Mouse (Mus musculus): ENCODE measurements around the gene Sppl3. TPM values are rescaled to one million over a fixed set of nuclear protein-coding genes. Genes with fewer than 3 reads are reported as not detected.
A peak's percentile ranks its signal among the peaks of the same experiment; 100 is the strongest.

The Sppl3 gene
- polyA plus RNA-seq (2014; fragmentation: Nextera tagmentation; extraction: Ambion mirVana): 32.8 and 39.6 TPM in 2 replicates

DNA sequence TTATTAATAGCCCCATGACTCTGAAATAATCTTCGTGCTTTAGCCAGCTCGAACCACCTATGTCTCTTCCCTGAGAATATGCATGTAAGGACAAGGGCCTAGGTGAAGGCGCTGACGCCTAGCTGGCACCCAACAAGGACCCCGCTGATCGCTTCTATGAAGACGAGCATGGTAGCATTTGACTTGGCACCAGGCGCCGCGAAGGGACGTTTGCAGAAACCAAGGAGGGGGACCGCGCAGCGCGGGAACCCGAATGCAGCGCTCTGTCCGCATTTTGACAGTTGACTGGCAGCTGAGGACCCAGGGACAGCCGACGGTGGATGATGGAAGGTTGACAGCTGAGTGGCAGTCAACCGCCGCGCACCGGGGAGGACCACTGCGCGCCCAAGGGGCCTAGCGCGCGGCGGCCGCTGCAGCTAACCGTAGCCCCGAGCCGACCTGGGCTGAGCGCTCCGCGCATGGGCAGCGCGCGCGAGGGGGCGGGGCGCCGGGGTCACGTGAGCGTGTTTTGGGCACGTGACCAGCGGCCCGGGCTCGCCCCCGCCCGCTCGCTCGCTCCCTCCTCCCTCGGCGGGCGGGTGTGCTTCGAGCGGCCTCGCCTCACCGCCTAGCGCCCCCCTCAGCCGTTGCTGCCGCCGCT, at the start of gene Sppl3:
Gene Sppl3, plus strand, starts transcription at position 561 of the 640 bp plus-strand sequence.
- Histone ChIP-seq H3K27me3 (ENCODE audit: insufficient read depth, low read length) (no peaks in the 10 kb centered on the region), H3K36me3 (ENCODE audit: insufficient read depth) (no peaks in the 10 kb centered on the region), H3K4me1 (ENCODE audit: insufficient read depth) (peaks cover 16% of the 10 kb centered on the region), H3K27ac (ENCODE audit: low read depth) (peak within 1 kb of the TSS; percentile 89), H3K9me3 (ENCODE audit: low read depth, low read length) (no peaks in the 10 kb centered on the region), H3K4me3 (ENCODE audit: low read depth, low read length) (peak within 1 kb of the TSS; percentile 99), H3K4me2 (peak within 1 kb of the TSS; percentile 96), H3K9ac (peak within 1 kb of the TSS; percentile 98)
- WGBS: under 1% methylated on average over 58 of the region's 65 CpGs
- peak; percentile 95 for ATAC-seq (ENCODE audit: insufficient read depth)
- TF ChIP-seq CTCF (IDR thresholded peaks at IDR 0.05; ENCODE audit: low read depth): no peak
- DNase-seq: peak; percentile 97

DNA sequence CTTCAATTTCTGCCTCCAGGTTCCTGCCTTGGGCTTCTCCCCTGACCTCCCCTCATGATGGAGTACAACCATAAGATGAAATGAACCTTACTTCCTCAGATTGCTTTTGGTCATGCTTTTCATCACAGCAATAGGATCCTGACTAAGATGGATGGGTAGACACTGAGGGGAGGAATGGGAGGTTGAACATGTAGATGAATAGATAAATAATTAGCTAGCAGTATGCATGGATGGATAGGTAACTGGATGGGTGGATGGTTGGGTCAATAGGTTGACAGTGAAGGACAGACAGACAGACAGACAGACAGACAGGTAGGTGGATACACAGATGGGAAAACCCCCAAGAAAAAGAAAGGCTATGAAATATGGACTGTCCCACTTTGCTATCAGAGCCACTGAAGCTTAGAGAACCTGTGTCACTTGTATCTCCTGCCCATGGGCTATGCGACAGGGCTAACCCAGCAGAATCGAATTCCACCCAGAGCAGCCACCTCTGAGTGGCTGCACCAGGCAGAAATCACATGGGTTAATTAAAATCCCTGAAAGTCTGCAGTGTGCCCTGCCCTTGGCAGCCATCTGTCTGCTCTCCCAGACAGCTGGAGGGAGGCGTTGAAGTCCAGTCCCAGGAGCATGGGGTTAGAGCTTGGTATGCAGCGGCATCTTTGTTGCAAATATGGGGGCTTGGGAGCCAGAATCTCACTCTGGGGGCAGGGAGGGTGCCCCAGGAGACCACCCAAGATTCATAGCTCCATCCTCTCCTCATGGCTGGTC, 49.2 kb upstream of the Sppl3 start:
- Histone ChIP-seq H3K9me3 (ENCODE audit: low read depth, low read length) (no peaks in the 10 kb centered on the region), H3K9ac (no peak overlapping the region), H3K4me1 (ENCODE audit: insufficient read depth) (no peaks in the 10 kb centered on the region), H3K27ac (ENCODE audit: low read depth) (no peak overlapping the region), H3K36me3 (ENCODE audit: insufficient read depth) (no peaks in the 10 kb centered on the region), H3K27me3 (ENCODE audit: insufficient read depth, low read length) (no peaks in the 10 kb centered on the region), H3K4me3 (ENCODE audit: low read depth, low read length) (no peak overlapping the region), H3K4me2 (no peak overlapping the region)
- ATAC-seq (ENCODE audit: insufficient read depth) (peak; percentile 58), DNase-seq (peak; percentile 43)
- no peak for TF ChIP-seq CTCF (IDR thresholded peaks at IDR 0.05; ENCODE audit: low read depth)
- WGBS: 24% methylated on average over 4 of the region's 4 CpGs

DNA sequence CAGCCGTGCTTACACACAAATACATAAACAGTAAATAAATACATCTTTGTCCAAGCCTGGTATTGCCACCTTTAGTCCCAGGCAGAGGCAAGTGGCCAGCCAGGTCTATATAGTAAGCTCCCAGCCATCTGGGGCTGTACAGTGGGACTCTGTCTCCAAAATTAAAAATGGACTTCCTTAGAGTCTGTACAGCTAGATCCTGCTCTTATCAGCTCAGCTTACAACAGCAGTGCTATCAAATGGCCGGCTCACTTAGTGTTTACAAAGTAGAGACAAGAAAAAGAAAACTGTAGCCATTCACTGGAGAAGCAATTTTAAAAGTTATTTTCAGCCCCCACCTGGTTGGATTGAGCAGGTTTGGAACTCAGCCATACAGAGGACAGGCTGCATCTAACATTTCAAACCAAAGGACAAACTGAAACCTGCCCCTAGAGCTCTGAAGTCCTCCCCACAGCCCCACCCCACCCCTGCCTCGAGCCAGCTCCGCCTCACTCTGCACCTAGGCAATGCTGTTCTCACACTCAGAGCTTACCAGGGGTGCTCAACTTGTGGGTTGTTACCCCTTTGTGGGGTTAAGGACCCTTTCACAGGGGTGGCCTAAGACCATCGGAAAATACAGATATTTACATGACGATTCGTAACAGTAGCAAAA, 46.5 kb upstream of the Sppl3 start:
- WGBS: 30% methylated on average over 7 of the region's 7 CpGs
- TF ChIP-seq CTCF (IDR thresholded peaks at IDR 0.05; ENCODE audit: low read depth): no peak
- H3K4me2 ChIP-seq: no peak overlapping the region
- no peak for DNase-seq
- H3K36me3 ChIP-seq (ENCODE audit: insufficient read depth): no peaks in the 10 kb centered on the region
- ATAC-seq (ENCODE audit: insufficient read depth): no peak
- no peak overlapping the region for H3K4me3 ChIP-seq (ENCODE audit: low read depth, low read length)
- no peaks in the 10 kb centered on the region for H3K4me1 ChIP-seq (ENCODE audit: insufficient read depth)
- no peak overlapping the region for H3K9ac ChIP-seq
- no peaks in the 10 kb centered on the region for H3K9me3 ChIP-seq (ENCODE audit: low read depth, low read length)
- H3K27me3 ChIP-seq (ENCODE audit: insufficient read depth, low read length): 0 out of 2 replicates have a peak, but pooled peaks cover 4% of the 10 kb centered on the region
- H3K27ac ChIP-seq (ENCODE audit: low read depth): no peak overlapping the region

DNA sequence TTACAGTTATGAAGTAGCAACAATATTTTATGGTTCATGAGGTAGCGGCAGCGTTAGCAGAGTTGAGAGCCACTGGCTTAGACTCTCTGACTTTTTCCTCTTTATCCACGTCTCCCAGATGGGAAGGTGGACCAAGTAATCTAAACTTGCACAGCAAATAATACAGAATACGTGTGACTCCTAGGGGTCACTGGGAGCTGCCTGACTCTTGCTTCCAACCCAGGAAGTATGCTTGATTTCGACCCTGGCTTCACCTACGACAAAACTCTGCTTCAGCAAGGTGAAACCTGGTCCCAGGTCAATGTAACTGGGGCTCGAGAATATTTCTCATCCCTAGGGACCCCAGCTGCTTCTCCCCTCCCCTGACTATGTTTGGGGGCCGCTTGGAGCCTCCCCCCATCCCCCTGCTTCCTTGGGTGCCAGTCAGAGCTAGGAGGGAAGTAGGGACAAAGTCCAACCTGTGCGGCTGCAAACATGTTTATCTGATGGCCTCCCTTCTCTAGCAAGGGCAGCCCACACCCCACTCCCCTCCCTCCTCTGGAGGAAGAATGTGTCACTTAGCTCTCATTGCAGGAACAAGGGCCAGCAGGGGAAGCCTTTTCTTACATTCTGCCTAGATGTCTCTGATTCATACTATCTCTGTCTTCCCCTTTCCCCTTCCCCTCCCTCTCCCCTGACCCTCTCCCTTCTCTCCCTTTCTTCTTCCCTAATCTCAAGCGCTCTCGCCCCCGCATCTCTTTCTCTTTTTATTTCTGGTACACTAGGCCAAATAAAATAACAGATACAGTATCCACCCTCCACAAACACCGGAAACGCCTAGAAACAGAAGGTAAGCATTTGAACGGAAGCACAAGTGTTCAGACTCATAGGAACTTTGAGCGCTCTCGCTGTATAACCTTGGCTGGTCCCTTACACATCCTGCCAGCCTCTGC, 45.7 kb upstream of the Sppl3 start:
- H3K27ac ChIP-seq (ENCODE audit: low read depth): no peak overlapping the region
- ATAC-seq (ENCODE audit: insufficient read depth): no peak
- 40% methylated on average over 17 of the region's 17 CpGs for WGBS
- H3K9me3 ChIP-seq (ENCODE audit: low read depth, low read length): no peaks in the 10 kb centered on the region
- H3K9ac ChIP-seq: no peak overlapping the region
- no peak for TF ChIP-seq CTCF (IDR thresholded peaks at IDR 0.05; ENCODE audit: low read depth)
- no peak overlapping the region for H3K4me3 ChIP-seq (ENCODE audit: low read depth, low read length)
- H3K27me3 ChIP-seq (ENCODE audit: insufficient read depth, low read length): 0 out of 2 replicates have a peak, but pooled peaks cover 4% of the 10 kb centered on the region
- DNase-seq: no peak
- H3K36me3 ChIP-seq (ENCODE audit: insufficient read depth): no peaks in the 10 kb centered on the region
- H3K4me1 ChIP-seq (ENCODE audit: insufficient read depth): no peaks in the 10 kb centered on the region
- H3K4me2 ChIP-seq: no peak overlapping the region

DNA sequence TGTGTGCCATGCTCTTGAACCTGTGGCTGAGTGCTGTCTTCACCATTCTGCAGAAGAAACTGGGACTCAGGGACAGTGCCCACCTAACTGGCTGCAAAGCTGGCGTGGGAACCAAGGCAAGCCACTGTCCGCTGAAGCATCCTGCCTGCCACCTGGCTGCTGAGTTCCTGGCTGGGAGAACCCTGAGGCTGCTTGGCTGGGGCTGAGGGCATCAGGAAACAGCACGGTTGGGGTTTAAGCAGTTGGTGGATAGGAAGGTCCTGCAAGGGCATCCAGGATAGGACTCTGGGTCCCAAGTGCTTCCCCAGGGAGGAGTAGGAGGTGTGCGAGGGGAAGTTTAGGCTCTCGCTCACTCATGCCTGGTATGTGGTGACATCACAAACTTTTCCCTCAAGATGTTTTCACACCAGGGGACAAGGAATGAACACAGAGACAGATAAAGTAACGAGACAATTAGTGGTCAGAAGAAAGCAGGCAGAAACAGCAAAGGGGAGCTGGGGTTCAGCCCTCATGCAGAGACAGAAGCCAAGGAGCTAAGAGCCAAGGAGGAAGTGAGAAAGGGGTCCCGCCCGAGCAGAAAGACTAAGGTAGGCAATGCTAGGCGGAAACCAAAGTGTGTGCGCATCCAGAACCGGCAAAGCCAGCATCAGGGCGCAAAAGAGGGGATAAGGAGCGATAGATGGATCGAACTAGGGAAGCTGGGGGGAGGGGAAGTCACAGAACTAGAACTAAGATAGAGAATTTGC, 43.2 kb upstream of the Sppl3 start:
- H3K4me2 ChIP-seq: no peak overlapping the region
- H3K27ac ChIP-seq (ENCODE audit: low read depth): no peak overlapping the region

DNA sequence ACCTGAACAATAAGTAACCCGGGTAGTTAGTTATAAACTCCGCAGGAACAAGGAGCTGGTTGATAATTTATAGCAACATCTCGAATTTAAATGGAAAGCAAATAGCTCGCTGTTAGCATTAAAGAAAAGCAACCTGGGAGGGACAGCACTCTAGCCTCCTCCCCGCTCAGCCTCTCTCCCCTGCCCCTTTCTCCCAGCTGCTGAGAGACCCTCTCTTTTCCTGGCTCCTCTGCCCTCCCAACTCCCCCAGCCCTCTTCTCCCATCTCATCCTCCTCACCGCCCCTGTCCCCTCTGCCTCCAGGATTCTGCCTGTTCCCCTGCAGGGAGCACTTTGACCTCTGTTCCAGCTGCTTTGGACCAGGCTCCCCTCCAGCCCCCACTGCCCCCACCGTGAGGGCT, 42.3 kb upstream of the Sppl3 start:
- ATAC-seq (ENCODE audit: insufficient read depth) (no peak), DNase-seq (no peak)
- Histone ChIP-seq H3K27ac (ENCODE audit: low read depth) (no peak overlapping the region), H3K4me2 (no peak overlapping the region), H3K4me1 (ENCODE audit: insufficient read depth) (no peaks in the 10 kb centered on the region), H3K4me3 (ENCODE audit: low read depth, low read length) (no peak overlapping the region), H3K36me3 (ENCODE audit: insufficient read depth) (no peaks in the 10 kb centered on the region), H3K9me3 (ENCODE audit: low read depth, low read length) (no peaks in the 10 kb centered on the region), H3K9ac (no peak overlapping the region), H3K27me3 (ENCODE audit: insufficient read depth, low read length) (0 out of 2 replicates have a peak, but pooled peaks cover 4% of the 10 kb centered on the region)
- 30% methylated on average over 7 of the region's 7 CpGs for WGBS
- TF ChIP-seq CTCF (IDR thresholded peaks at IDR 0.05; ENCODE audit: low read depth): no peak

More for the DNA sequence above, 43.2 kb upstream of the Sppl3 start:
- TF ChIP-seq CTCF (IDR thresholded peaks at IDR 0.05; ENCODE audit: low read depth): no peak
- no peak overlapping the region for H3K4me3 ChIP-seq (ENCODE audit: low read depth, low read length)
- ATAC-seq (ENCODE audit: insufficient read depth) (no peak), DNase-seq (no peak)
- no peaks in the 10 kb centered on the region for H3K36me3 ChIP-seq (ENCODE audit: insufficient read depth)
- no peaks in the 10 kb centered on the region for H3K9me3 ChIP-seq (ENCODE audit: low read depth, low read length)
- H3K4me1 ChIP-seq (ENCODE audit: insufficient read depth): no peaks in the 10 kb centered on the region
- 0 out of 2 replicates have a peak, but pooled peaks cover 4% of the 10 kb centered on the region for H3K27me3 ChIP-seq (ENCODE audit: insufficient read depth, low read length)
- 33% methylated on average over 14 of the region's 14 CpGs for WGBS
- no peak overlapping the region for H3K9ac ChIP-seq
